Mouse (Mus musculus): ENCODE data around the gene Atrnl1.
A peak's percentile ranks its signal among the peaks of the same experiment; 100 is the strongest.

Atrnl1 gene

DNA sequence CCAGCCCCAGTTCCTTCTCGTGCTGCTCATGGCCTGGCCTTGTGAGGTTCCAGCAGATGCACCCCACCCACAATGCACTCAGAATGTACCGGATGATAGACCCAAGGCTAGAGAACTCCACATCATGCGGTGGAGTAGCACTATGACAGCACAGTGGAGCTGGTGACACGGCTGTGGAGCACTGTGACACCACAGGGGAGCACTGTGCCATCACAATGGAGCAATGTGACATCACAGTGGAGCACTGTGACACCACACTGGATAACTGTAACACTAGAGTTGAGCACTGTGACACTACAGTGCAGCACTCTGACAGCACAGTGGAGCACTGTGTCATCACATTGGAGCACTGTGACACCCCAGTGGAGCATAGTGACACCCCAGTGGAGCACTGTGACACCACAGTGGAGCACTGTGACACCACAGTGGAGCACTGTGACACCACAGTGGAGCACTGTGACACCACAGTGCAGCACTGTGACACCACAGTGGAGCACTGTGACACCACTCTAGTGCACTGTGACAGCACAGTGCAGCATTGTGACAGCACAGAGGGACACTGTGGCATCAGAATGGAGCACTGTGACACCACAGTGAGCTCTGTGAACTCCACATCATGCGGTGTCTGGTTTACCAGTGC, 502.4 kb downstream of the Atrnl1 start:
- DNase-seq (ENCODE audit: low spot score in 2 of 2): no peak

GRCm38 (mm10) chr19:58117595-58117994, 506.8 kb downstream of the Atrnl1 start:
- DNase-seq (ENCODE audit: low spot score in 2 of 2): no peak

- peak; percentile 88 for DNase-seq (ENCODE audit: low spot score in 2 of 2)
Observed at GRCm38 (mm10) chr19:58118141-58118835, 507.5 kb downstream of the Atrnl1 start.

GRCm38 (mm10) chr19:58118864-58119263, 508.0 kb downstream of the Atrnl1 start:
- no peak for DNase-seq (ENCODE audit: low spot score in 2 of 2)

GRCm38 (mm10) chr19:58119681-58120173, 508.9 kb downstream of the Atrnl1 start:
- no peak for DNase-seq (ENCODE audit: low spot score in 2 of 2)

GRCm38 (mm10) chr19:58120661-58121060, 509.8 kb downstream of the Atrnl1 start:
- no peak for DNase-seq (ENCODE audit: low spot score in 2 of 2)

DNA sequence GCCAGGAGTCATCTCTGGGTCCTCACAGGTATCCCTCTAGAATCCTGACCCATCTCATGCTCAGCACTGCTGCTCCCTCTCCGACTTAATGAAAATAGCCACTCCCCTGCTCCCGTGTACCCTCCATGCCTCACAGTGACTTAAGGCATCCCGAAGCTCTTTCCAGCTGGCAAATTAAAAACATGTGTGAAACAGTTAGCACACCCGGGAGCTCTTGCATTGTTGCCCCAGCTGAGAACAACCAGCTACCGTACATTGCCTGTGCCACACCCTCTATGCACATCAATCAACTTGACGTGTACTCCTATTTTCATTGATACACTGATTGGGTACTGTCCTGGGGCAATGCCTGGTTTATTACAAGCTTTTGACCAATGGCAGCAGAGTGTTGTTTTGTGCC, 510.8 kb downstream of the Atrnl1 start:
- DNase-seq (ENCODE audit: low spot score in 2 of 2): no peak

DNA sequence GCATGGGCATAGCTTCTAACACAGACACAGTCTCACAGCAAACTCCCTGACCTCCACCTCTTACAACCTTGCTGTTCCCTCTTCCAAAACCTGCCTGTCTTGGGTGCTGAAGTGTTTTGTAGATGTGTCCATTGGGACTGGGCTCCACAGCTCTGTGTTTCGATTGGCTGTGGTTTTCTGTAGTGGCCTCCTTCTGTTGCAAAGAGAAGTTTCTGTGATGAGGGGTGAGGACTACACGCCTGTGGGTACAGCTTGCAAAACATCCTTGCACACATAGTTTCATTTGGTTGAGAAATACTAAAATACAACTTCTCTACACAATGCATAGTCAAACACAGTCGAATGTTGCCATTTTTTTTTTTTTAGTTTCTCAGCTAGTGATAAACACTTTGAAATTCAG, 512.8 kb downstream of the Atrnl1 start:
- no peak for DNase-seq (ENCODE audit: low spot score in 2 of 2)

GRCm38 (mm10) chr19:58124566-58124965, 513.7 kb downstream of the Atrnl1 start:
- no peak for DNase-seq (ENCODE audit: low spot score in 2 of 2)

- DNase-seq (ENCODE audit: low spot score in 2 of 2): no peak
Observed at GRCm38 (mm10) chr19:58125010-58125409, 514.2 kb downstream of the Atrnl1 start.

DNA sequence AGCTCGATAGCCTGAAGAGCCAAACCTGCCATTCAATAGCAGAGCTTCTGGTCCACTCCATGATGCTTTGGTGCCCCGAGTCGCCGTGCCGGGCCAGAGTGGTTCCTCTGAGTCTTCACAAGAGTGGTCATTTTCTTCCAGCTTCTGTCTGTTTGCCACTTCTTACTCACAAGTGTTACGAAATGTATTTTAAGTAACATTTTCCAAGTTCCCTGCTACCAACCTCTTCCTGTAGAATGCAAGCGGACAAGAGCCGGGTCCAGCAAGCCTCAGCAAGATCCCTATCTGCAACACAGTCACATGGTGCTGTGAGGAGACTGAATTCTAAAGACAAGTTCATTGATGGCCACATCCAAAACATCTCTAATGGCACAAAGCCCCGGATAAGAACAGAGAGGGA, 521.1 kb downstream of the Atrnl1 start:
- no peak for DNase-seq (ENCODE audit: low spot score in 2 of 2)

DNA sequence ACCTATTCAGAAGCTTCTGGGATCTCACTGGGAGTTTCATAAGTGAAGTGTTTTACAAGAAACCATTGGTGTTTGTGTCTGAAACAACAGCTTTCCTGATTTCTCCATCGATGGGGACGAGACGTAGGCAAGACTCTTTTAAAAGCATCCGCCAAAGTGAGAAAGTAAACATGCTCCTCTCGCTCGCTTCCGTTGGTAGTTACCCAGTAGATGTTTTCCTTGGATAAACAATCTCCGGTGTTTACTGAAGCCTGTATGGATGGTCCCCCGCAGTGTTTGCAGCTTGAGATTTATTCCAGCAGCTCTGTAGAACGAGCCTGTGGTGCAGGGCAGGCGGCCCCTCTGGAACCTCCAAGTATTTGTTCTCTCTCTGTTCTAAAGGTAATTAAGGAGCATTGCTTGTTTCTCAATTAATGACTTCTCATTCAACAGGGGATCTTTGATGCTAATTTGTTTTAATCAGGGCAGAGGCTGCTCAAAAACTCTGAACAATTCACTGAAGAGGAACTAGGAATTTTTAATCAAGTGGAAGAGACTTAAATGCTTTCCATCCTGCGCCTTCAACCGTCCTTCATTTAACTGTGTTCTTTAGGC, 529.5 kb downstream of the Atrnl1 start:
- no peak for DNase-seq (ENCODE audit: low spot score in 2 of 2)

DNA sequence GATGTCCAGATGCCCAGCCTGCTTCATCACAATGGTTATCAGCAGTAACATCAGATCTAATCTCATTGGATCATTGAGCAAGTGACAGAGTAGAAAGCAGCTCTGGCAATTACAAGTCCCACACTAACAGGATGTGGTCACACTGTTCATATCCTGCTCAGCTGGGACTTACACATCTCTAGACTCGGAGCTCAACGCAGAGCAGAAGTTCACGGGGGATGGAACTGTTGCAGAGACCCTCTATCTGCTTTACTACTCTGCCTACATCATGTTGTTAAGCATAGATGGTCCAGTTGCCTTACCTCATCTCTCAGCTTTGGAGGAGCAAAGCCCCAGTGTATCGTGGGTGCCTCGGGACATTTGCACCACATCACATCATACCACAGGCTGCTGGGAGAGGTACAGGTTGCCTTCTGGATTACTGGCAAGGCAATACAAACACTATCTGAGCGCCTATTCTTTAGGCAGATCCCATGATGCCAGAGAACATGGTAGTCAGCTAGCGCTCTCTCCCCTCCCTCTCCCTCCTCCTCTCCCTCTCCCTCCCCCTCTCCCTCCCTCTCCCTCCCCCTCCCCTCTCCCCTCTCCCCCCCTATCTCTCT, 533.1 kb downstream of the Atrnl1 start:
- DNase-seq (ENCODE audit: low spot score in 2 of 2): no peak

GRCm38 (mm10) chr19:58145521-58145920, 534.7 kb downstream of the Atrnl1 start:
- DNase-seq (ENCODE audit: low spot score in 2 of 2): no peak

DNA sequence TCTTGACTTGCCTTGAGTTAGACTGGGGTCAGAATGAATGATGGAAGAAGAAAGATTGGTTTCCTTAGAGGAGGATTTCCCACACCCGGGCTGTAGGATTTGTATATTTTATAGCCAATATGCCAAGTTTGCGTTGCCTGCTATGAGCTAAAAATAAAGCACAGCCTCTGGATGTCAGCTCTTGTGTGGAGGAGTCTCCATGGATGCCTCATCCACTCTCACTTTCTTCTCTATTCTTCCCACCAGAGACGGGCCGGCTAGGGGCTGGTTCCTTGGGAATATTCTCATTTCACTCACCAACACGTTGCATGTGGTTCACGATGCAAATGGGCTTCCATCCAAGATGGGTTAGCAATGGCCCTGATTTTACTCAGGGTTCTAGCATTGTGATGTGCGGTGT, 540.4 kb downstream of the Atrnl1 start:
- DNase-seq (ENCODE audit: low spot score in 2 of 2): no peak

DNA sequence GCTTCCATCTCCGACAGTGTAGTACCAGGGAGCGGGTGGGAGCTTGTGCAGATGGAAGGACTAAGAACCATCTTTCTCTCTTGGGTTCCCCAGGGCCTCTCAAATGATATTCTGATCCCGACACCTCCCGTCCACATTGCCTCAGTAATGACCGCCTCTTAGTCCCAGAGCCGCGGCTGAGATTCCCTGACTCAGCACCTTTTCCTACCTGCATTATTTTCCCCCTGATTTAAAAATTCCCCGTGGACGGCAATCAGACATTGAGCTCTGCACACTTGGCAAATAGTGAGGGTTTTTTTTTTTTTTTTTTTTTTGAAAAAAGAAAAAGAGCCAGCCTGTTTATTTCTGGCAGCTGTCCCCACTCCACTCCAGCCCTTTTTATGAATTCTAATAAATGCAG, 550.7 kb downstream of the Atrnl1 start:
- no peak for DNase-seq (ENCODE audit: low spot score in 2 of 2)

GRCm38 (mm10) chr19:58164896-58165634, 554.2 kb downstream of the Atrnl1 start:
- DNase-seq (ENCODE audit: low spot score in 2 of 2): no peak

DNA sequence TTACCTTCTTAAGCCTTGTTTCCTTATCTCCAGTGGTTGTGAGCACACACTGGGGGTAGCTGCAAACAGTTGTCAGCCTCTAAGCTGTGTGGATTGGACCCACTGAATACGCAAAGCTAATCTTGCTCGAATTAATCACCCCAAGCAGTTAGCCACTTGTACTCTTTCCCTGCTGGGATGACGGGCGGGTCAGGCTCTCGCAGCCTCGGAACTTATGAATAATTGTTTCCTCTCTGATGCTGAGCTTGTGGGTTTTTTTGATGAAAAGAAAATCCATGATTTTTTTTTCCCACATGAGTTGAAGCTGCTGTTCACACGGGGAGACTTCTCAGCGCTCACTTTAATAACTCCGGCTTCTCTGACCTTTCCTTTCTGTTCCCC, 554.8 kb downstream of the Atrnl1 start:
- DNase-seq (ENCODE audit: low spot score in 2 of 2): no peak

GRCm38 (mm10) chr19:58166147-58166546, 555.3 kb downstream of the Atrnl1 start:
- no peak for DNase-seq (ENCODE audit: low spot score in 2 of 2)

GRCm38 (mm10) chr19:58178410-58178809, 567.6 kb downstream of the Atrnl1 start:
- no peak for DNase-seq (ENCODE audit: low spot score in 2 of 2)

DNA sequence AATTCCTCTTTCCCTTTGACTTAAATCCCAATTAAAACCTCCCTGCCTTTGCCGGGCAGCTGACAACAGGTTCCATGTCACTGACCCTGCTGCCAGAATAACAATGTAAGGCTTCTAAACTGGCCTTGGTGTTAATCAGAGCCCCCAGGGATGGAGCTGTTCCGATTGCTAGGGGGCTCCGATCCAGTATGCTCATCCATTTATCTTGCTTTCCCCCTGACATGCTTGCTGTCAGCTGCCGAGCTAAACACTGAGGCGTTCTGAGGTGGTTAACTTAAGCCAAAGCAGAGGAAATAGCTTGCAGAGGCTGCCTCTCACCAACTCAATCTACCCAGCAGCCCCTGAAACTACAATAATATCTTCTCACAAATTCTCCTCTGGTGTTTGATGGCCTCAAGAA, 569.9 kb downstream of the Atrnl1 start:
- DNase-seq (ENCODE audit: low spot score in 2 of 2): no peak
